Mouse (Mus musculus) effector memory CD4-positive, alpha-beta T cell, adult 5 months (primary cell): ENCODE measurements around the gene Lims1. TPM values are rescaled to one million over a fixed set of nuclear protein-coding genes. Genes with fewer than 3 reads are reported as not detected.

Experiments
- polyA plus RNA-seq: library from polyadenylated mRNA; unstranded; fragments of 100-300 nt; shearing (Covaris generic); gene quantifications from one replicate; pipeline ENCODE4 v1.2.1, GENCODE M21; 2017

The Lims1 gene
- 112 TPM for polyA plus RNA-seq

DNA sequence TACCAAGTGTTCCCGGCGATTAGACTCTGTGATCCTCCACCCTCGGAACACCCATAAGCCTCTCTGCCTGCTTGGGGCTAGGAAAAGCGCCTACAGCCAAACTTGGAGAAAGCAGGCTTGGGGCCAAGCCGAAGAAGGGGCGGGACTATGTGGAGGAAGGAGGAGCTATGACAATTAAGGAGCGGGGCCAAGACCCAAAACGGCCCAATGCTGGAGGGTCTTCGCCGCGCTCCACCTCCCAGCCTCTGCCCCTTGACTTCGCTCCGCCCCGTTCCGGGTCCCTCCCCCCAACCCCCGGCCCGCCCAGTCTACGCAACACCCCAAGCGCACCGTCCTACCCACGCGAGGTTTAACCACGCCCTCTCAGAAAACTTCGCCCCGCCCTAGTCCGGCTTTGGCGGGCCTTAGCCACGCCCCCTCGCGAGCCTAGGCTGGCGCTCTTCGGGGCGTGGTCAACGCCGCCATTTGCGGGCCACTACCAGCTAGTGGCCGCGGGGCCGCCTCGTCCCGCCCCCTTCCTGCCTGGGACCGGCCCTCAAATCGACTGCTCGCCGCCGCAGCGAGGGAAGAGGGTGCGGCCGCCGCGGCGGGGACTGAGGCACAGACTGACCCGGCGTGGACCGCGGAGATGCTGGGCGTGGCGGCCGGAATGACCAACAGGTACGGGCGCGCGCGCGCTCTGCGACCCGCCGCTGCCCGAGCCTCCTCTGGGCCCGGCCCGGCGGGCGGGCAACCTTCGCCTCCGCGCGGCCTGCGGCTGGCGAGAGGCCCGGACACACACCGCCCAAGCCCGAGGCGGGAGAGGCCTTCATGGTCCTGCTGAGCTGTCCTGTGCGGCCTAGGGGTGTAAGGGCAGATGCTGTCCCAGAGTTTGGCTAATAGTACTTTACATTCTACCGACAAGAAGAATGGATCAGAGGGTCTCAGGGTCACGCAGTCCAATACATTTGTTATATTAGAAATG, at the start of gene Lims1:
Gene Lims1 (plus strand): TSS at position 439 of the 964 bp plus-strand sequence.

DNA sequence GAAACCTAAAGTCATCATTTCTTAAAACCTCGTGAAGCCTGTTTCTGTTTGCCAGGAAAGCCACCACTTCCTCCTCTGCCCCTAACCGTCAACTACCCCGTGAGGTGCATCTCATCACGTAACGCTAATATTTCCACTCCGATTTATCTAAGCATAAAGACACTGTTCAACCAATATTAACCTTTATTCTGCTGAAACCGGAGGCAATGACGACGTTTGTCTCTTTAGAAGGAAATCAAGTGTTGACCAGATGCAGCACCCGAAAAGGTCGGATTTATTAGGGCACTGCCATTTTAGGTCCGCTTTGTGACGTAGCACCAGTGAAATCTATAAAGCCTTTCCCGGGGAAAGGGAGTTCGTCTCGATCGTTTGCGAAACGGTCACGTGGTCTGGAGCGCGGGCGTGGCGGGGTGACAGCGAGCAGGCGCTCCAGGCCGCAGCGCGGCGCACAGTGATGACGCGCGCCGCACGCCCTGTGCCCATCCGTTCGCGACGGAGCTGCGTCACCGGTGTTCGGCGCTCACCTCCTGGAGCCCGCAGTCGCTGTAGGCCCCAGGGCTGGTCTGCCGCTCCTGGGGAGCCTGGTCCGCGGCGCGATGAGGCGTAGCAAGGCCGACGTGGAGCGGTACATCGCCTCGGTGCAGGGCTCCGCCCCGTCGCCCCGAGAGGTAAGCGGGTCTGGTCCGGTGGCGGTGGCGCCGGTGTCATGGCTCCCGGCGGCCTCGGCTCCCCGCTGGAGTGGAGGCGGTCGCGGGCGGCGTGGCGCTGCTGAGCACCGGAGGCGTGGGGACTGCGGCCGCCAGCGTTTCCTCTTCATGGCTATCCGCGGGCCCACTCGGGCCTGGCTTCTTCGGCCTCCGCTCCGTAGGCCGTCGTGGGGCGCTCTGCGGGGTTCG, 123.4 kb downstream of the Lims1 start, which contains the start of gene Ranbp2:
Gene Ranbp2 (plus strand): TSS at position 537 of the 896 bp plus-strand sequence.

Other genes starting within 250 kb of the Lims1 start
- not detected for gene AW822073, start 98.5 kb upstream of the Lims1 start, polyA plus RNA-seq
- 0.87 TPM for gene Duxf3, start 90.8 kb upstream of the Lims1 start, polyA plus RNA-seq
- gene Gm4981, start 86.8 kb upstream of the Lims1 start, polyA plus RNA-seq, result not detected
- 59.6 TPM for gene Gcc2, start 68.0 kb upstream of the Lims1 start, polyA plus RNA-seq
- gene Ranbp2, start 123.5 kb downstream of the Lims1 start, polyA plus RNA-seq, result 89.6 TPM
- gene Ccdc138, start 174.5 kb downstream of the Lims1 start, polyA plus RNA-seq, result 1.8 TPM